Mouse (Mus musculus) NIH3T3 (cell line): ENCODE measurements around the gene Kidins220.

ENCODE experiments used
- DNase-seq: peaks from one replicate; pipeline ENCODE4 v3.0.0-alpha.2; 2012; ENCODE audit warnings: low read depth

Kidins220 gene

GRCm38 (mm10) chr12:24974446-24975114 lies at the start of gene Kidins220:
Gene Kidins220 (plus strand): TSS chr12:24974925.
- peak; percentile 95 for DNase-seq

GRCm38 (mm10) chr12:24925276-24925675 lies 49.4 kb upstream of the Kidins220 start:
- no peak for DNase-seq

- DNase-seq: no peak
Observed at GRCm38 (mm10) chr12:24925684-24926083, 49.0 kb upstream of the Kidins220 start.

- DNase-seq: no peak
Observed at GRCm38 (mm10) chr12:24928051-24928748, 46.5 kb upstream of the Kidins220 start.

- DNase-seq: no peak
Observed at GRCm38 (mm10) chr12:24929043-24929442, 45.7 kb upstream of the Kidins220 start.

GRCm38 (mm10) chr12:24930760-24931159 lies 44.0 kb upstream of the Kidins220 start:
- DNase-seq: no peak

- no peak for DNase-seq
Observed at GRCm38 (mm10) chr12:24932120-24932519, 42.6 kb upstream of the Kidins220 start.

- DNase-seq: no peak
Observed at GRCm38 (mm10) chr12:24933206-24933775, 41.4 kb upstream of the Kidins220 start.

- no peak for DNase-seq
Observed at GRCm38 (mm10) chr12:24933996-24934395, 40.7 kb upstream of the Kidins220 start.

GRCm38 (mm10) chr12:24936281-24936680 lies 38.4 kb upstream of the Kidins220 start:
- no peak for DNase-seq

GRCm38 (mm10) chr12:24939372-24939771 lies 35.4 kb upstream of the Kidins220 start:
- no peak for DNase-seq

GRCm38 (mm10) chr12:24942619-24943287 lies 32.0 kb upstream of the Kidins220 start:
- no peak for DNase-seq

GRCm38 (mm10) chr12:24943427-24943826 lies 31.3 kb upstream of the Kidins220 start:
- peak; percentile 29 for DNase-seq

GRCm38 (mm10) chr12:24944597-24944996 lies 30.1 kb upstream of the Kidins220 start:
- DNase-seq: no peak

GRCm38 (mm10) chr12:24947065-24947464 lies 27.7 kb upstream of the Kidins220 start:
- DNase-seq: no peak

GRCm38 (mm10) chr12:24948344-24948743 lies 26.4 kb upstream of the Kidins220 start:
- peak; percentile 69 for DNase-seq

- DNase-seq: peak; percentile 24
Observed at GRCm38 (mm10) chr12:24950376-24951046, 24.2 kb upstream of the Kidins220 start.

- DNase-seq: peak; percentile 78
Observed at GRCm38 (mm10) chr12:24952147-24952546, 22.6 kb upstream of the Kidins220 start.

- no peak for DNase-seq
Observed at GRCm38 (mm10) chr12:24955137-24955536, 19.6 kb upstream of the Kidins220 start.

- DNase-seq: no peak
Observed at GRCm38 (mm10) chr12:24958526-24958925, 16.2 kb upstream of the Kidins220 start.

GRCm38 (mm10) chr12:24961821-24962220 lies 12.9 kb upstream of the Kidins220 start:
- no peak for DNase-seq

- no peak for DNase-seq
Observed at GRCm38 (mm10) chr12:24962362-24962967, 12.3 kb upstream of the Kidins220 start.
